Mouse (Mus musculus): ENCODE data around the gene Ifrd2.

Ifrd2 gene

GRCm38 (mm10) chr9:107624539-107624938, 37.1 kb downstream of the Ifrd2 start:
- no peak for DNase-seq (ENCODE audit: low spot score)

DNA sequence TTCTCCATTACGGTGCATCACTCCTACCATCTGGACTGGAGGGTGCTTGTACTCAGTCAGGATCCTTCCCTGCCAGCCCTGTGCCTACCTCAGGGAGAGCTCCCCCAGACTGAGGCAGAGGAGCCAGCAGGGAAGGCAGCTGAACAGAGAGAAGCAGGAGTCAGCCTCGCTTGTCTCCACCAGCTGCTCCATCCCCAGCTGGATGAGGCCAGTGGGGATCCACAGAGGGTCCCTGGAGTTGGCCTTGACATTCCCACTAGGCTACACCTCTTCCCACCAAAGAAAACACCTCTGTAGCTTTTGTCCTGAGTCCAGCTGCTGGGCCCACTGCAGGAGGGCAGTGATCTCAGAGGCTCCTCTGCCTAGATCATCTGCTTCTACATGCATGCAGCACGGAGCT, 37.5 kb downstream of the Ifrd2 start:
- no peak for DNase-seq (ENCODE audit: low spot score)

- DNase-seq (ENCODE audit: low spot score) = no peak
Measured at GRCm38 (mm10) chr9:107625351-107626128, 38.1 kb downstream of the Ifrd2 start.

GRCm38 (mm10) chr9:107626158-107626843, 38.9 kb downstream of the Ifrd2 start:
- DNase-seq (ENCODE audit: low spot score) = no peak

- DNase-seq (ENCODE audit: low spot score) = peak; percentile 97
Measured at GRCm38 (mm10) chr9:107626844-107627277, 39.4 kb downstream of the Ifrd2 start.

DNA sequence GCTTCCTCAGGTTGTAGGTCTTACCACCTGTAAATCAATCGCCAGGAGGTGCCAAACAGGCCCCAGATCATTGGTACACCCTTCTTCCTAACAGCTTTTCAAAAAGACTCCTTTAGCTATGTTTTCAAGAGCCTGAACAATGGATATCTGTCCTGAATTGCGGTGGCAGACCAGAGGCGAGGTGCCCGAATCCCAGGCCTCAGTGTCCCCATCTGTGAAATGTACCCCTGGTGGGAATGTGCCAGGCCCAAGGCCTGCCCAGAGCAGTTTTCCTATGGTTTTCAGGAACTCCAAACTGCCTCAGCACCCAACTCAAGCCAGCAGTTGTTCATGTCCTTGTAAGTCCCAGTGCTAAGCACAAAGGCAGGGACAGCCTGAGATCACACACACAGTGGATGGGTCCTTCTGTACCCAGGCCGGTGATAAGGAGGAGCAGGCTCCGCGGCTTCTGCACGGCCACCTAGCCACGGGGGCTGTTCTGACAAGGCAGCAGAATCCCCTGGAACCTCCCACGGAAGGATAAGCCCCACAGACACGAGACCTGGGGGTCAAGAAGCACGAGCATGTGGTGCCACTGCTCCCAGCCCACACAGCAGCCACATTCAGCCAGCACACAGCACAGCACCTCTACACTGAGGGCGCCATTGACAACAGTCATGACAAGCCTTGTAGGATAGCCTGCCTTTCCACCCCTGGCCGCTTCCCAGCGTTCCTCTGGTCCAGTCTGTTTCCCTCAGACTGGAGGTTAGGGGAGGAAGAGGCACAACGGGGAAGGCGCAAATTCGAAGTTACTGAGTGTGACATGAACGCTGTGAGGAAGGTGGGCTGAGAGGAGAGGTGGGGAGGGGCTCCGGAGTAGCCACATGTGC, 40.2 kb downstream of the Ifrd2 start:
- no peak for DNase-seq (ENCODE audit: low spot score)

- no peak for DNase-seq (ENCODE audit: low spot score)
Measured at GRCm38 (mm10) chr9:107628721-107629410, 41.4 kb downstream of the Ifrd2 start.

- DNase-seq (ENCODE audit: low spot score) = no peak
Measured at GRCm38 (mm10) chr9:107629411-107629730, 41.9 kb downstream of the Ifrd2 start.

DNA sequence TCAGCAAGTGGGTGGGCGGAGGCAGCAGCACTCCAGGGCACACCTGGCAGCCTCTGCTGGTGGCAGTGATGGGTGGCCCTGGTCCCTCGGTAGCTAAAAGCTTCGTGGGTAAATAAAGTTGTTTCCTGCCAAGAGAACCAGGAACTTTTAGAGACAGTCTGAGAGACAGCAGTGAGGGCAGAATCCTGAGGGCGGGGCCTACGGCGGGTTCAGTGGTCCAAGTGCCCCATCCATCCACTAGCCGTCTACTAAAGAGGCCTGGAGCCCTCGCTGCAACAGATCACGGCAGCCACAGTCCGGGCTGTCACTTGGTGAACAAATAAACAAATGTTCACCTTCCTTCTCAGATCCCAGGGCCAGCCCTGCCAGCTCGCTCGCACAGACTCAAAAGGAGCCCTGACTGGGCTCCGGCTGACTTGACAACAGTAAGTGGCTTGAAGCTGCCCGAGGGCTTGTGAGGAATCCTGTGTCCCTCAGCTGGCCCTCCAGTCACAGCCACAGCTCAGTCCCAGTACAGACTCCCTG, 42.5 kb downstream of the Ifrd2 start:
- DNase-seq (ENCODE audit: low spot score) = peak; percentile 50

DNA sequence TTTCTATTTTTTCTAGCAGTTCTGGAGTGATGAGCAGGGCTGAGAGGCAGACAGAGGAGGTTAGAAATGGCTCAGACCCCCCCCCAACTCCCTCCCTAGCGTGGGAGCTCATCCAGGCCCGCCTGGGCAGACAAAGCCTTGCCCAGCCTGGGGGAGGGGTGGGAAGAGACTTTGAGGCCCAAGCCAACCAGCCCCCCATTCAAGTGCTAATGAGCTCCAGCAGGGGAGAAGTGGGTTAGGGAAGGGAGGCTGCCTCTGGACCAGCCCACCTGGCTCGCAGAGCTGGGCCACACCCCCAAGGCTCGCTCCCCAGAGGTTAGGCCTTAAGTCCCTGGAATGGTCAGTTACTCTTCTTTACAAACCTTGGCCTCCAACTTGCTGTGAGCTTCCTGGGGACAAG, 43.1 kb downstream of the Ifrd2 start:
- DNase-seq (ENCODE audit: low spot score) = peak; percentile 82

- DNase-seq (ENCODE audit: low spot score) = no peak
Measured at GRCm38 (mm10) chr9:107631311-107631826, 43.9 kb downstream of the Ifrd2 start.

DNA sequence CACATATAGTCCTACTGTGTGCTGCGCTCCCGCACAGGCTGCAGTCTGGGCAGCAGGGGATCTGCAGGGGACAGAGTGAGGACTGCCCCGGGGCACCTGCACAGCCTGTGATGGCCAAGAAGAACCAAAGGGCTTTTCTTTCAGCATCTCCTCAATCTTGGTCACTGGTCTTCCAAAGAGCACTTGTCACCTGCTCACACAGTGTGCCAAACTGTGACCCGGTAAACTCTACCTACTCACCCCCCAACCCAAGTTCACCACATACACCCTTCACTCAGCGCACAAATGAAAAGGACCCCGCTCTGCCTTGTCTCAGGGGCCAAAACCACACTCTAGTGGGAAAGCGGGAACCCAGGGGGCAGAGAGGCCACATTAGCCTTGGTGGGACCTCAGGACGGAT, 44.4 kb downstream of the Ifrd2 start:
- no peak for DNase-seq (ENCODE audit: low spot score)

GRCm38 (mm10) chr9:107632478-107632877, 45.0 kb downstream of the Ifrd2 start:
- DNase-seq (ENCODE audit: low spot score) = no peak

- DNase-seq (ENCODE audit: low spot score) = peak; percentile 70
Measured at GRCm38 (mm10) chr9:107633091-107633660, 45.7 kb downstream of the Ifrd2 start.

- DNase-seq (ENCODE audit: low spot score) = no peak
Measured at GRCm38 (mm10) chr9:107633661-107634405, 46.4 kb downstream of the Ifrd2 start.

DNA sequence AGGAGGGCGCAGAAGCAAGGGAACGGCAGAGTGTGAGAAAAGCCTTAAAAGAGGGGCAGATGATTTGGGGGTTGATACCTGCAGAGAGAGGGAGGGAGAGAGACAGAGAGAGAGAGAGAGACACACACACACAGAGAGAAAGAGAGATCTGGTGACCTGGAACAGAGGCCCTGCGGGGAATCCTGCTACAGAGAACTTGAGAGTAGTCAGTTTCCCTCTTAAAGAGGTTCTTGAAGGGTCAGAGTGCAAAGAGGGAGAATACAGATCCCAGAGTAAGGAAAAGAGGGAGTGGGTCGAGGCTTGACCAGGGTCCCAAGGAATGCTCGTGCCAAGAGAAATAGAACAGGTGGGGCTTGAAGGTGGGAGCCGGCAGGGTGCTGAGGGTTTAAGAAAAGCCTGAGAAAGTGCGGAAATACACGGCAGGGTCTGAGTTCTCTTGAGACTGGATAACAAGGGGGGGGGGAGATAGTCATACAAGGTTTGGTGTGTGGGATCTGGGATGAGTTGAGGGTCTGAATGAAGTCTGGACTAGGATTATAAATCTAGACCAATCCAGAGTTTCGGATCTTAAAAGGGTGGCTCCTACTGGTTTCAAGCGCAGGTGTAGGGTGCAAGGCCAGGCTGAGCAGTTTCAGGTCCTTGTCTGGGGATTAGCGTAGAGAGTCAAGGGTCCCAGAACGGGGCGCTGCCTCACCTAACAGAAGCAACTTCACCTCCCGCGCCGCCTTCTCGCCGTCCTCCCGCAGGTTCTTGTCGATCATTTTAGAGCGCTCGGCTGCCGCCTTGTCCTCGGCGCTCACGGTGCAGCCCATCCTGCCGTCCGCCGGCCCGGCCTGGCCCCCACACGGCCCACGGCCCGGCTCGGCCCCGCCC, 47.2 kb downstream of the Ifrd2 start:
- DNase-seq (ENCODE audit: low spot score) = no peak

GRCm38 (mm10) chr9:107635279-107636028, 48.0 kb downstream of the Ifrd2 start, which contains the start of gene Gnai2:
TSS of gene Gnai2 (minus strand) at chr9:107635367.
- DNase-seq (ENCODE audit: low spot score) = peak; percentile 94

DNA sequence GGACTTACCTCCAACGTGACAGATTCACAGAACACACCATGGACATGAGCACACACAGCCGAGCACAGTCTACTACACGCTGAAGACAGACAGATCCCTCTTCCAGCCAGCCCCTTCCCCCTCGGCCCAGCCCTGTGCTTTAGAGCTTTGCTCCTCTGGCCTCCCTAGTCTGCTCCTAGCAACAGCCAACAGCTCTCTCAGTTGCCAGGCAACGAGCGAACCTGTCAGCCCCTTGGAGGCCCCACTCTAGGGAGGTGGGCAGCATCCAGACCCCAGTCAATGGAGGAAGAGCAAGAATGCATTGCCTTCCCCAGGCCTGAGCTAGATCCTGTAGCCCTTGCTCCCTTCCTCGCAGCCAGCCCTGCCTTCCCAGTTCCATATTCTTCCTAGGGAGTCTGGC, 49.6 kb downstream of the Ifrd2 start:
- peak; percentile 85 for DNase-seq (ENCODE audit: low spot score)

Data from retina, embryonic 14.5 days (tissue).